Mouse (Mus musculus) ovary, postnatal 36 days (tissue): ENCODE measurements around the gene Fbrsl1.

Experiments used
- DNase-seq: peaks from one replicate; pipeline ENCODE4 v3.0.0; 2022; ENCODE audit warnings: low spot score, mixed read lengths

Fbrsl1 gene

GRCm38 (mm10) chr5:110448436-110449134, at the start of gene Fbrsl1:
Gene Fbrsl1 (minus strand): TSS chr5:110448503.
- DNase-seq = peak; percentile 96

GRCm38 (mm10) chr5:110498071-110498470, 49.8 kb upstream of the Fbrsl1 start:
- no peak for DNase-seq

GRCm38 (mm10) chr5:110497556-110497955, 49.3 kb upstream of the Fbrsl1 start:
- DNase-seq = no peak

GRCm38 (mm10) chr5:110495051-110495450, 46.7 kb upstream of the Fbrsl1 start:
- DNase-seq = no peak

DNA sequence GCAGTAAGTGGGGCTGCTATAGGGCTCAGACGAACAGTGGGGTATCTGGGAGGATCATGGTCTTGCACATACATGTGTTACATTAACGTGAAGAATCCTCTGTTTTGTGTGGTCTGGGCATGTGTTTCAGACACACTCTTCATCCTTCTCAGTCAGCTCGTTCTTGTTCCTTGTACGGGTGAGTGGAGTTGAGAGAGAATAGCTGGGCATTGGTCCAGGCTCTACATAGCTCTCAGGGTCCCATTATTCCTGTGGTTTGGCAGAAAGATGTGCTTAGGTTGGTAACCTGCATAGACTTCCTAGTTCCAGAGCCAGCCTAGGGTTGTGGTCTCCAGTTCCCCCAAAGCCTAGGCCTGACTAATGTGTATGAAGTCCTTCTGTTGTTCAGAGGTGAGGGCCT, 46.1 kb upstream of the Fbrsl1 start:
- DNase-seq = no peak

GRCm38 (mm10) chr5:110493785-110494184, 45.5 kb upstream of the Fbrsl1 start:
- DNase-seq = peak; percentile 67

- no peak for DNase-seq
Measured at GRCm38 (mm10) chr5:110489639-110490038, 41.3 kb upstream of the Fbrsl1 start.

DNA sequence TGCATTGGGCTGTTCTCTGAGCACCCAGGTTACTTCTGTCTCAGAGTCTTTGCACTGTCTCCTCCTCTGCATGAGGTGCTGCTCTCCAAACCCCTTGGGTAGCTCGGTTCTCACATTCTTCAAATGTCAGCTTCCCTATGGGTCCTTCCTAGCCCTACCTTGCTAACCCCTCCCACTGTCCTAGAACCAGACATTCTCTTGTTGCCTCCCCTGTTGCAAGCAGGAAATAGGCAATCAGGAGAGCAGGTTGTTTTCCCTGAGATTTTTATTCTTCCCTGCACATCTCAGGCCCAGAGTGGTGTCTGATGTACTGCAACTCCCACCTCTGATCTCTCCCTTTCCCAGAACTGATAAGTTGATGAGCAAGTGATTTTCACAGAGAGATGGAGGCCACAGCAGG, 39.6 kb upstream of the Fbrsl1 start:
- no peak for DNase-seq

DNA sequence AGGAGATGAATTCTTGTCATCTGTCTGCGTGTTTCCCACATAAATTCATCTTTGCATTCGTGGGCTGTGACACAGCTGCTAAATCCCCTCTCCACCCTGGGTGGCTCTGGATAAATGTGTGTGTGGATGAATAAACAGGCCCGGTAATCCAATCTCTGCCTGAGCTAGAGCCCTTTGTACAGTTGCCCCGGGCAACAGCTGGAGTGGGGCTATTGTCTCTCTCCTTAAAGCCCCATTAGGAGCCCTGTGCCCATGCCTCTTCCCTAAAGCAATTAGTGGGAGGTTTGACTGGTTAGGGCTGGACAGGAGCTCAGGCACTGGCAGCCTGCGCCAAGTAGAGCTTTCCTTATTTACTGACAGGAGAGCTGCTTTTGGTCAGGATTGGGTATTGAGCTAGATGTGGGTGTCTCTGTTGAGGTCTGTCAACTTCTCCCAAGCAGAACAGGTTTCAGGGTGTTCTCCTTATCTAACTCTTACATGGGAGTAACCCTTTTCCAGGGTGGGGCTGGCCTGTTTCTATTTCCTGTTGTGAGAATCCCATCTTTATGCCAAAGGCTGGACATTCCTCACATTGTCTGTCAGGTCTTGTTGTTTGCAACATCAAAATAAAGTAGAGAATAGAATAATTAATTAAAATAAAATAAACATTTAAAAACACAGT, 38.5 kb upstream of the Fbrsl1 start:
- no peak for DNase-seq

DNA sequence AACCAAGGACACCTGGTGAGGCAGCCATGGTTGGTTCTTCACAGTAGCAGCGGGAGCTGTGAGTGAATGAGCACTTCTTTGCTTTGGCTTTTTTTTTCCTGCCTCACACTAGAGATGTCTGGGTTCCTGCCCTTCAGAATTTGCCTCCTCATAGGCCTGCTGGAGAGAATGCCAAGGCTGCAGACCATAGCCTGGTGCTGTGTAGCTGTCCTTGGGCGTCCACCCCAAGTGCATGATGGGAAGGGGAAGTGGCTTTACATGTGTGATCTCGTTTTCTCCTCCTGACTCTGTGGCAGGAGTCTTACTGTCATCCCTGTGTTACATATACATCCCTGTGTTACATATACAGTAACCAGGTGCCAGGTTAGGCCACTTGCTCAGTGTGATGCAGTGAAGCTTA, 36.4 kb upstream of the Fbrsl1 start:
- DNase-seq = no peak

- no peak for DNase-seq
Measured at GRCm38 (mm10) chr5:110479228-110479627, 30.9 kb upstream of the Fbrsl1 start.

DNA sequence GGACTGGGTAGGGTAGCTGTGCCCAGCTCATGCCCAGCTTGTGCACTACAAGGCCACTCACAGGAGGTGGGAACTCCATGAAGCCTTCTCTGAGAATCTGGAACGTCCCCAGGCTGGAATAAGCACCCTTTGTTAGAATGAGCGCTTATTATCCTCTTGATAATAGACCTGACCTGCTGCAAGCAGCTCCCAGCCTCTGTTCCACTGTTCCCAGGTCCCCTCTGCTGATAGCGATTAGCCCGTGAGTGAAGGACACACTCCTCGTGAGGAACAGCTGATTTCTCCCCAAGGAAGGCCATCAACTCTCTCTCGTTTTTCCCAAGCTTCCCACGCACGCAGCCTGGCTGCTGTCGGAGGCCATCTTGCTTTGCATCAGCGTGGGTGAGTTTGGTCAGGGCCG, 25.9 kb upstream of the Fbrsl1 start:
- DNase-seq = peak; percentile 32

DNA sequence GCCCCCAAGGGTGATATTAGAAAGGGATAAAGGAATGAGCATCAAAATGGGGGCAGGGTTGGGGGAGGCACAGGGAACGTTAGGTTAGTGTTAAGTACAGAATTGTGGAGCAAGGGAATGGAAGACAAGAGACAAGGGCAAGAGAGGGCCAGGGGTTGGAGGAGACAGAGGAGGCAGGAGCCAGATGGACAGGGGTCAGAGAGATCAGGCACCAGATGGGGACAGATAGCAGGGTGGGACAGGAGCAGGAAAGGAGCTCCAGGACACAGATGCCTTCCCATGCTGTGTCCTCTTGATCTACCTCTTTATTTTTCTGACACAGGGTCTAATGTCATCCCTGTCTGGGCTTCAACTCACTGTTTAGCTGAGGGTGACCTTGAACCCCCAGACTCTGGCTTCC, 24.5 kb upstream of the Fbrsl1 start:
- no peak for DNase-seq

GRCm38 (mm10) chr5:110471981-110472476, 23.7 kb upstream of the Fbrsl1 start:
- no peak for DNase-seq

DNA sequence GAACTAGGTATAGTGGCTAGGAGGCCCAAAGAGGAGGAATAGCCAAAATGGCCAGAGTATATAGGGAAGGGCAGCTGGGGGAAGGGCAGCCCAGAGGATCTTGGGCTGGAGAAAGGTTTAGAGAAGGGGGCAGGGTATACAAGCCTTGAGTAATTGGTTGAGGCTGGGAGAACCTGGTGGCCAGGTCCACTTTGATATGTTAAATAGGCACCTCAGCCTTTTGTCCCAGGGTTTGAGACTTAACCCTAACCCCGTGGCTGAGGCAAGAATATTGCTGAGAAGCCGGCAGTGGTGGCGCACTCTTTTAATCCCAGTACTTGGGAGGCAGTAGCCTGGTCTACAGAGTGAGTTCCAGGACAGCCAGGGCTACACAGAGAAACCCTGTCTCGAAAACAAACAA, 23.0 kb upstream of the Fbrsl1 start:
- no peak for DNase-seq

- DNase-seq = no peak
Measured at GRCm38 (mm10) chr5:110469227-110469925, 21.1 kb upstream of the Fbrsl1 start.

DNA sequence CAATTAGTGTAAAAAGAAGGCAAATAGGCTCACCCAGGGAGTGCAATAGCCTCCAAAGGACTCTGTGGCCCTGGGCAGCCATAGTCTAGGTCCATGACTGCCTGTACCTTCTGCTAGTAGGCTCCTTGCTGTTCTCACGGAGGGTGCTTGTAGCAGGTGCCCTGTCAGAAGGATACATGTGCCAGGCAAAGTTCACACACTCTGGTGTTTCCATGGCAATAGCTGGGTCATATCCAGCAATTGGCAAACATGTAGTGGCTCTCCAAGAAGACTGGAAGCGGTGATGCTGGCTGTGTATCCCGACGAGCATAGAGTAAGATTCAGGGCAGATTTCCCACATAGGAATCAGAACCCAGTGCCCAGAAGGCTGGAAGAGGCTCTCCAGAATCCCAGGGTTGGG, 20.0 kb upstream of the Fbrsl1 start:
- no peak for DNase-seq

GRCm38 (mm10) chr5:110467725-110468124, 19.4 kb upstream of the Fbrsl1 start:
- DNase-seq = no peak

GRCm38 (mm10) chr5:110466531-110467424, 18.5 kb upstream of the Fbrsl1 start:
- peak; percentile 63 for DNase-seq

DNA sequence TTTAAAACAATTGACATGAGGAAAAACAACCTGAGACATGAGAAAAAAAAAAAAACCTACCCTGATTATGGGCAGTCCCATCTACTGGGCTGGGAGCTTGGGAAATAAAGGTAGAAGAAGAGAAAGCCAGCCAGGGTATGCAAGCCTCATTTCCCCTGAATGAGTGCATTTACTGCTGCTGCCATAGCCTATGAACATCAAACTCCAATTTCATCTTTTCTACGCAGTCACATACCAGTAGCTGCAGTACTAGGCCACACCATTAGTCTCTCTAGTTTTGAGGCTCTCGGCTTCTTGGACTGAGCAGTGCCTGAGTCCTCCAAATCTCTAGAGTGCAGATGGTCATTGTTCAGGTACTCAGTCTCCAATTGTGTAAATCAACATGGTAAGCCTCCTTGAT, 14.3 kb upstream of the Fbrsl1 start:
- no peak for DNase-seq

GRCm38 (mm10) chr5:110458936-110459335, 10.6 kb upstream of the Fbrsl1 start:
- peak; percentile 32 for DNase-seq

DNA sequence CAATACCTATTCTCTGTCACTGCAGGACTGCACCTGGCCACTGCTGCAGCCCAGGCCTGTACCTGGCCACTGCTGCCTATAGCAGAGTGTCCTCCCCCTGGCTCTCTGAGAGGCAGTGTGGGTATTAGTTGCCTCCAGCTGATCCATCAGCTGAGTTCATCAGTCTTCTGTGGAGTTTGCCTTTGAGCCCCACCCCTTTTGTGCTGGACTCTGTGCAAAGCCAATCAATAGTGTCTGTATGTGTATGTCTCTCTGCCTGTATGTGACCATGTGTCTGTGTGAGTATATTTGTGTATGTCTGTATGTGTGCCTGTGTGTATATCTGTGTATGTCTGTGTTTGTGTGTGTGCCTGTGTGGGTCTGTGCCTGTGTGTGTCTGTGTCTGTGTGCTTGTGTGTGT, 7.0 kb upstream of the Fbrsl1 start:
- no peak for DNase-seq
